Mouse (Mus musculus) ovary, adult 18-20 months (tissue): Measurements from ENCODE around the gene Atp9a.

Source experiments
- DNase-seq: peaks from one replicate; pipeline ENCODE4 v3.0.0; 2022; ENCODE audit warnings: low spot score, mixed read lengths

Gene Atp9a

GRCm38 (mm10) chr2:168600750-168601490 lies 141.3 kb downstream of the Atp9a start:
- DNase-seq = no peak

GRCm38 (mm10) chr2:168595693-168596092 lies 146.5 kb downstream of the Atp9a start:
- DNase-seq = no peak

GRCm38 (mm10) chr2:168593676-168594075 lies 148.5 kb downstream of the Atp9a start:
- DNase-seq = no peak

GRCm38 (mm10) chr2:168593004-168593403 lies 149.2 kb downstream of the Atp9a start:
- DNase-seq = no peak

- no peak for DNase-seq
Measured at GRCm38 (mm10) chr2:168591076-168591475, 151.1 kb downstream of the Atp9a start.

GRCm38 (mm10) chr2:168590556-168590955 lies 151.7 kb downstream of the Atp9a start:
- DNase-seq = no peak

- DNase-seq = no peak
Measured at GRCm38 (mm10) chr2:168590168-168590551, 152.0 kb downstream of the Atp9a start.

- no peak for DNase-seq
Measured at GRCm38 (mm10) chr2:168589368-168590167, 152.6 kb downstream of the Atp9a start.

GRCm38 (mm10) chr2:168588591-168589367 lies 153.4 kb downstream of the Atp9a start:
- no peak for DNase-seq

GRCm38 (mm10) chr2:168587159-168587558 lies 155.1 kb downstream of the Atp9a start:
- no peak for DNase-seq

GRCm38 (mm10) chr2:168586512-168586911 lies 155.7 kb downstream of the Atp9a start:
- DNase-seq = no peak

GRCm38 (mm10) chr2:168584857-168585256 lies 157.4 kb downstream of the Atp9a start:
- DNase-seq = no peak
